Mouse (Mus musculus) right cerebral cortex, postnatal 36 days (tissue): ENCODE measurements around the gene Rrp7a.

Experiments
- DNase-seq, 2 experiments: peaks; one replicate each; pipeline ENCODE4 v3.0.0; 2022; ENCODE audit warnings: low spot score in 2 of 2, mixed read lengths in 1 of 2

Rrp7a gene

GRCm38 (mm10) chr15:83111874-83112273 lies 10.7 kb downstream of the Rrp7a start:
- DNase-seq, result no peak

DNA sequence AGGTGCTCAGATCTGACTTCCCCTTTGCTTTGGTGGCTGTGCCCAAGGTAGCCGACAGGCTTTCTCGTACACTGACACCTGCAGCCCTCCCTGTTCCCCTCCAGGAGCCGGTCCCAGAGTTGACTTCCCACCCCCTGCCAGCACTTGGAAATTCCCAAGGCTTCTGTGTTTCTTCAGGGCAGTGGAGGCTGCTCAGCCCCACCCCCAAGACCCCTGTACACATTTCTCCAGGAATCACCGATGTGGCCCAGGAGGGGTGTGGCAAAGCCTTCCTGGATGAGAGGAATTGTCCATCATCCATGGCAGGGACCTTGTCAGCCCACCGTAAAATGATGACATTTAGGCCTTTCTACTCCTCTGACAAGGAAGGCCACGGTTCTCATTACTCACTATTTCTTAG lies 11.3 kb downstream of the Rrp7a start:
- no peak for DNase-seq

- no peak for DNase-seq
Measured at GRCm38 (mm10) chr15:83107814-83108213, 14.8 kb downstream of the Rrp7a start.

DNA sequence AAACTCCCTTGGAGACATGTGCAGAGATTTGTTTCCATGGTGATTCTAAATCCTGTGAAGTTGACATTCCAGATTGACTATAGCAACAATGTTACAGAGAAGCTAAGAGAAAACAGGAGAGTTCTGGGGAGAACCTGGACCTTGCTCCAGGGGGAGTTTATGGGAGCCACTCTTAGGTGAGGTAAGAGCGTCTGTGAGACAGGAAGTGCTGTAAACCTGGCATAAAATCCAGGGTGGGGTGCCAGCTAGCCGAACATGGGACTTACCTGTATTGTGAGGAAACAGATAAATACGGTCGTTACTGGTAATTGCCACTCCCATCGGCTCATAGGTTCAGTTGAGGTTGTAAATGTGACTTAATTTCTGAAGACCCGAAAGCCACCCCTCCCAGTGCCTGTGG lies 16.2 kb downstream of the Rrp7a start:
- no peak for DNase-seq

GRCm38 (mm10) chr15:83103111-83103510 lies 19.5 kb downstream of the Rrp7a start:
- DNase-seq, result peak in 1 of 2 experiments; percentile 39

DNA sequence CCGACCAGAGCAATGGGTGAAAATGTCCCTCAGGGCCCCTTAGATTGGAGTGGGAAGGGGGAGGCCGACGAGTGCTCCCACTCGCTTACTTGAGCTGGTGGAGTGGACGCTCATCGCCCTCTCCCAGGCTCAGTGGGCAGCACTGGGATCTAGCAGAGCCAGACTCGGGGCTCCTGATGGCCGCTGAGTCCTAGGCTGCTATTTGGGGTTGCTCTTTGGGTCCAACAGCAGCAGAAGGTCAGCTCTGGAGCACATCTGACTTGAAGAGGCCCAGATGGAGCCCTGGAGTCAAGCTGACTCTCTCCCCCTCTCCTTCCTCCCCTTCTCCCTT lies 22.3 kb downstream of the Rrp7a start:
- no peak for DNase-seq

- no peak for DNase-seq
Measured at GRCm38 (mm10) chr15:83099533-83100331, 22.9 kb downstream of the Rrp7a start.

DNA sequence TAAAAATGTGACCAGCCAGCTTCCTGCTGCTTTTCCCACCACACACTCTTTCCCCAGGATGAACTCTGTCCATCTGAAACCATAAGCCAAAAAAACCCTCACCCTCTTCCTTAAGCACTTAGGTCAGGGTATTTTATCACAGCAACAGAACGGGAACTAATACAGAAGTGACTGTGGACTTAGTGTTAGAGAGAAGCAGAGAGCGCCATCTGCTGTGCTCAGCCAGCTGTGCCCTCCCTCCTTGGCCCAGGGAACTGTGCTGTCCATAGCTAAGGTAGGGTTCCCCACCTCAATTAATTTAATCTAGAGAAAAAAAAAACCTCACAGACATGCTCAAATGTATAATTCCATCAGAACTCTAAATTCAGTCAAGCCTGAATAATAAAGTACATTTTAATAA lies 26.7 kb downstream of the Rrp7a start:
- no peak for DNase-seq

DNA sequence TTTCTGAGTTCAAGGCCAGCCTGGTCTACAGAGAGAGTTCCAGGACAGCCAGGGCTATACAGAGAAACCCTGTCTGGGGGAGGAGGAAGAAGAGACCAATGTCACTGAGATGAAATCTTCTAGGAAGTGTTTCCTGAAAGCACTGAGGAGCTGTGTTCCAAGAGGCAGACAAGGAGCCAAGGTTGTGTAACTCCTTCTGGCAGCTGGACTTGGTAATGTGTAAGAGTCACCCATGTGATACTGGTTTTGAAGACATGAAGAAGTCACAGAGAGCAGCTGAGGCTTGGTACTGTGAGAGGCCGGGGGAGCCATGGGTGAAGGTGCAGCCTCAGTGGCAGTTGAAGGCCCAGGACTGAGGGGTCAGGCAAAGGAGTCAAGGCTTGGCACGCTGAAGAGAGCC lies 28.9 kb downstream of the Rrp7a start:
- no peak for DNase-seq

DNA sequence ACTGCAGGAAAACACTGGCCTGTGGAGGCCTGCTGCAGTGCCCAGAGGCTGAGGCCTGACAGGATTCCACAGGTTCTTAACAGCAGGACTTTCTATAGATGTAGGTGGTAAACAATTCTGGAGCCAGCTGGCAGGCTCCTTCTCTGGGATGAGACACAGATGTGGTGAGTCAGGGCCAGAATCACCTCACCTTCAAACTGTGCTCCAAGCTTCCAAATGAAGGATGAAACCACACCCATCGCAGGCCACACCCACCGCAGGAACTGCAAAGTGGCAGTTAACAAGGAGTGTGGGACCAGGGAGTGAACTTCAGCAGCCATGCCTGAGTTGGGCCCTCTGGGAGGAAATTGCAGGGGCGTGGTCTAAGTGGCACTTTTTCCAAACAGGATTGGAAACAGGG lies 31.7 kb downstream of the Rrp7a start:
- no peak for DNase-seq

- DNase-seq, result no peak
Measured at GRCm38 (mm10) chr15:83089429-83089605, 33.3 kb downstream of the Rrp7a start, which contains the start of gene Serhl. Gene Serhl, plus strand, starts transcription at chr15:83089506.

DNA sequence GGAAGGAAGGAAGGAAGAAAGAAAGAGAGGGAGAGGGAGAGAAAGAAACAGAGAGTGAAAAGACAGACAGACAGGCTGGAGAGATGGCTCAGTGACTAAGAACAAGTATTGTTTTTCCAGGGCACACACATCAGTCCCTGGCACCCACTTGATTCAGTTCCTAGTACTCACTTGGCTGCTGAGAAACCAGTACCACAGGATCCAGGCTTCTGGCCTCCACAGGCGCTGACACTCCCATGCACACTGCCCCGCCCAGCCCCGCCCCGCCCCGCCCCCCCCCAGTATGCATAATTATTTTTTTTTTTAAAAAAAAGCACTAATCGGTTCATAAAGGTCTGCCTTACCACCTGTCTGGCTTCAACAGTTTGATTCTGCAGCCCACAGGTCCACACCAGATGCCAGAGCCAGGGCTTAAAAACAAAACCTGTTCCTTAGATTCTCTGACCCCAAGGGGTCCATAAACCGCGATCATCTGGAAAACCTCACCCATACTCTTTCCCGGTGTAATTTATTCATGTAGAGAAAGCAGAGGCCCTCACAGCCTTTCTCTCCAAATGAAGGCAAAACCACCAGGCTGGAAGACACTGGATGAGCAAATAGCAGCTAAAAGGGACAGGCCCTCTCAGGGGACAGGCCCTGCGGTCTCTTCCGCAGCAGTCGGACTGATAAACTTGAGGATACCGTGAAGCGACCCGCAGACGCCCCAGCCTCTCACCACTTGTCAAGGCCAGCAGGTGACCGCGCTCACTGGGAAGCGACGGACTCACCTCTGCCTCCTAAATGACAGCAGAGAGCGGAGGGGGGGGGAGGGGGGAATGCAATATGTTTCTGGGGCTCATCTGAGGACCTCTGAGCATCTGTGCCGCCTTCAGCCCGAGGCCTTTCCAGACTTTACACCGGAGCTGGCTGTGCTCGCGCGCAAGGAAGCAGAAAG lies 33.8 kb downstream of the Rrp7a start:
- DNase-seq, result no peak

- no peak for DNase-seq
Measured at GRCm38 (mm10) chr15:83086636-83087328, 35.8 kb downstream of the Rrp7a start.

GRCm38 (mm10) chr15:83085901-83086300 lies 36.7 kb downstream of the Rrp7a start:
- DNase-seq, result no peak

DNA sequence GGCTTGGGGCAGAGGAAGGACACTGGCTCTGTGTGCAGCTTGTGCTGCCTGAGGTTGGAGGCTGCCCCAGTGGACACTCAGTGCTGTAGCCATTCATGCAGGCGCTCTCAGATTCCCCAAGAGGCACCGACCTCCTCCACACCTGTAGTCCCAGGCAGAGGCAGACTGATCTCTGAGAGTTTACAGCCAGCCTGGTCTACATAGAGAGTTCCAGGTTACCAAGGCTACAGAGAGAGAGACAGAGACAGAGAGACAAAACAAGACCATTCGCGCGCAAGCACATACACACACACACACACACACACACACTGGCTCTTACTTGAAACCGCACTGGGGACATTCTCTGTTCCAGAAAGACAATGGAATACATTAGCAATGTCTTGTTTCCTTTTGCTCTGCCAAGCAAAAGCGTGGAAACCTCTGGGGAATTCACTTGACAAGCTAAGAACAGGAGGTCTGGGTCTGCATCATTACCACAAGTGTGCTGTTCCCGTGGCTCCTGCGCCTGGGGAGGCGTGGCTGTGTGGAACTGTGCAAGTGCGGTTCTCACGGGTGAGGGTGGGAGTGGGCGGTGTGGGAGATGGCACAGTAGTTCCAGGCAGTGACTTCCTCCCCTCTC lies 38.5 kb downstream of the Rrp7a start:
- peak; percentile 36 to 38 for DNase-seq

DNA sequence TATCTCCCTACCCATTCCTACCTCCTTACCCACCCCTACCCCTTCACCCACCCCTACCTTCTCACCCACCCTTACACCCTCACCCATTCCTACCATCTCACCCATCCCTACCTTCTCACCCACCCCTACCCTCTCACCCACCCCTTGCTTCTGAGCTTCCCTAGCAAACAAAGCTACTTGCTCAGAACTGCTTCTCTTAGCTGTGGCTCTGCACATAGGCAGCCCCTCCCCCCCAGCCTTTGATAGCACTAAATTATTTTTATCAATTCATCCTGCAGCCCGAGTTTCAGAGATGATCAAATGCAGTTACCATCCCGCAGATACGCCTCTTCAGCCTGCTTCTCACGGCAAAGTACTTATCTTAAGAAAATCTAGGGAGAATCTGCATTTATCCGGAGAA lies 39.1 kb downstream of the Rrp7a start:
- no peak for DNase-seq

DNA sequence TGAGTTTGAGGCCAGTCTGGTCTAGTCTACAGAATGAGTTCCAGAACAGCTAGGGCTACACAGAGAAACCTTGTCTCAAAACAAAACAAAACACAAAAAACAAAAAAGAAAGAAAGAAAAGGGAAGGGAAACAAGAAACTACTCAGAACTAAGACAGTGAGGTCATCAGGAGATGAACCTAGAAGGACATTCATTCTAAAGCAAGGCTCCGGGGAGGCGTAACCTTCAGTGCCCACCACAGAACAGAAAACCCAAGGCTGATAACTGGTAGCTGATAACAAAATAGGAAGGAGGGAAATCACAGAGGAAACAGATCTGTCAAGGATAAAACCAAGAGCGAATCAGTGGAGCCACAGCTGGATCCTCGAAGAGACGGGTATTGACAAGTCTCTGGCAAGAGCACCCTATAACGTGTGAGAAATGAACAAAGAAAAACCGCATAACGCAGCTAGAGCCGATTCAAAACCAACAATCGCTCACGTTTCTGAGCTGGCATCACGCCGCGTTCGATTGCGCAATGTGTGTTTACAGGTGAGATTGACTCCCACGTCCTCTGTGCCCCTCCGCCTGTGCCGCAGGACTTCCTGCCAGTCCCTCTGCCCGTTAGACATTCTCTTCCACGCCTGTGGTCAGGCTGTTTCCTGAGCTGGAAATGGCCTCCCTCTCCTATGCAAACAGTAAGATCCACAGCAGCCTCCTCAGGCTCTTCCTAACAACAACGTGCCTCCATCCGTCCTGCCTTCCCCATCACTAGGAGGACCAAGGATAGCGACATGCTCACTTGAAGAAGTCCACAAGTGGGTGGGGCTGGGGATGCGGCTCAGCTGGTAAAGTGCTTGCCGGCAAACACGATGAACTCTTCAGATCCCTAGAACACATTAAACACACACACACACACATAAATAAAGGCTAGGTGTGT lies 46.7 kb downstream of the Rrp7a start:
- DNase-seq, result no peak

DNA sequence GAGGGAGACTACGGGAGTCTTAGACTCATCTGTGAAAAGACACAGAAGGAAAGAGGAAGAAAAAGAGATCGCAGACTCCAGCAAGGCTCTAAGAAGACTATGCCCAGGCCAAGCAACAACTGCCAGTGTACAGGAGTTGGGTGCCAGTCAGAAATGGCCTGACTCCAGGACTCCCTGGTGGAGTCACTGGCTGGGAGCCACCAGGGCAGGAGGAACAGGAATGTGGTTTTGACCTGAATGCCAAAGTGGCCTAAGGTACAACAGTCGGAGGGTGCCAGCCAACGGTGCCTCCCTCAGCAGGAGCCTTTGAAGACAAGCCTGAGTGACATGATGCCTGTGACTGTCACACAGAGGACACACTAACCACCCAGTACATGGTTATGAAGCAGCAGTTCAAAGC lies 48.4 kb downstream of the Rrp7a start:
- DNase-seq, result no peak

DNA sequence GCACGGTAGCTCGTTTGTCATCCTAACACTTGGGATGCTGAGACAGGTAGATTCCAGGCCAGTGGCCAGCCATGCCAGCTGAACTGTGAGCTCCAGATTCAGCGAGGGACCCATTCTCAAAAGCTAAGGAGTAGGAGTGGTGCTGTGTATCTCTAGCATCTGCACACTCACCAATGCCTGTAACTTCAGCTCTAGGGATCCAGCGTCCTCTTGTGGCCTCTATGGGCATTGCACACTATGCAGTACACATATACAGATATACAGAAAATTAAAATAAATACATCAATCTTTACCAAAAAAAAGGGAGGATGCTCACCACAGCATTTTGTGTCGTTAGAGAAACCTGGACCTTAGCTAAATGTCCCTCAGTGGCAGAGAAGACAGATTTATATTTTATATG lies 50.8 kb downstream of the Rrp7a start:
- DNase-seq, result no peak

- no peak for DNase-seq
Measured at GRCm38 (mm10) chr15:83070942-83071341, 51.7 kb downstream of the Rrp7a start.

- no peak for DNase-seq
Measured at GRCm38 (mm10) chr15:83068270-83068669, 54.3 kb downstream of the Rrp7a start.
